Mouse (Mus musculus) cerebellum, adult 2 months (tissue): Measurements from ENCODE around the gene Atg9b.

Experiments used
- CTCF ChIP-seq: fragments of 200-500 bp; IDR thresholded peaks from 2 replicates; pipeline ENCODE4 v1.5.1; 2011; ENCODE audit warnings: low read depth, mild to moderate bottlenecking, control low read depth, low read length, moderate library complexity, borderline replicate concordance; ENCODE audit not compliant: insufficient read depth
- POLR2A ChIP-seq: fragments of 200-500 bp; IDR thresholded peaks from 2 replicates; pipeline ENCODE4 v1.6.1; 2011; ENCODE audit warnings: low read length, control low read depth, borderline replicate concordance; ENCODE audit not compliant: insufficient read depth

DNA sequence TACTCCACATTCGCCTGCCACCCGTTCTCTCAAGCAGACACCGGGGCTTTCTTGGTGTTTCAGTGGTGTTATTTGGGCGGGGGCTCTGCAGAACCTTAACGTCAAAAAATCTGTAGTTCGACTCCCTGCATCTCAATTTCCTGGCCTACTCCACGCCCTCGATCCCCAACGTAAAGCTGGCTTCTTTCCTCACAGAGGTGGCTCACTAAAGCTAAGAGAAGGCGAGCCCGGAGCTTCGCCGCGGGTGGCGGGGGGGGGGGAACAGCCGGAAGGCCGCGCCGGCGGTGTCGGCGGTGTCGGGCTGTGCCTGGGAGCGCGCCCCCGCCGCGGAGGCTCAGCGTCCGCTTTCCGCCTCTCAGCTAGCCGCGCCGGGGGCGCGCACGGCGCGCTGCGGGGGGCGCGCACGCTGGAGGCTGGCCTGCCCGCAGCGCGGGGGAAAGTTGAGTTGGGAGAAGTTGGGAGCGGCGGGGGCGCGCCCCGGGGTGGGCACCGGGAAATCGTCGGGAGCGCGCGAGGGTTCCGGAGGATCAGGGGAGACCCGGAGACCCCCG is 33.0 kb upstream of the Atg9b start:
- TF ChIP-seq POLR2A, result peak; percentile 33; the same call in 1 of the 2 replicates
- no peak for TF ChIP-seq CTCF
